Mouse (Mus musculus) ovary, postnatal 14 days (tissue): Measurements from ENCODE around the gene Uvssa.
"Not testable (repeated sequence)": the region's sequence is repeated elsewhere in the genome, so short reads cannot be mapped to it uniquely, and the experiment has no call there.

Source experiments
- DNase-seq: peaks from one replicate; pipeline ENCODE4 v3.0.0; 2022; ENCODE audit warnings: low spot score

Gene Uvssa

GRCm38 (mm10) chr5:33378302-33378854 lies at the start of gene Uvssa:
Gene Uvssa, plus strand, starts transcription at chr5:33378549.
- DNase-seq, result peak; percentile 99

GRCm38 (mm10) chr5:33334381-33335272 lies 43.7 kb upstream of the Uvssa start:
- no peak for DNase-seq

- DNase-seq, result peak; percentile 91
Measured at GRCm38 (mm10) chr5:33335273-33335976, 42.9 kb upstream of the Uvssa start, which contains the start of gene Maea. Gene Maea, plus strand, starts transcription at chr5:33335509.

- peak; percentile 7 for DNase-seq
Measured at GRCm38 (mm10) chr5:33335977-33336360, 42.4 kb upstream of the Uvssa start.

- no peak for DNase-seq
Measured at GRCm38 (mm10) chr5:33337206-33337605, 41.1 kb upstream of the Uvssa start.

GRCm38 (mm10) chr5:33341165-33341564 lies 37.2 kb upstream of the Uvssa start:
- no peak for DNase-seq

- DNase-seq, result not testable (repeated sequence)
Measured at GRCm38 (mm10) chr5:33342248-33342647, 36.1 kb upstream of the Uvssa start.

- DNase-seq, result no peak
Measured at GRCm38 (mm10) chr5:33342821-33343220, 35.5 kb upstream of the Uvssa start.

GRCm38 (mm10) chr5:33343571-33343970 lies 34.8 kb upstream of the Uvssa start:
- no peak for DNase-seq

- no peak for DNase-seq
Measured at GRCm38 (mm10) chr5:33344070-33344469, 34.3 kb upstream of the Uvssa start.

- no peak for DNase-seq
Measured at GRCm38 (mm10) chr5:33347620-33348019, 30.7 kb upstream of the Uvssa start.

- DNase-seq, result no peak
Measured at GRCm38 (mm10) chr5:33349205-33349604, 29.1 kb upstream of the Uvssa start.

GRCm38 (mm10) chr5:33349706-33350105 lies 28.6 kb upstream of the Uvssa start:
- no peak for DNase-seq

- DNase-seq, result no peak
Measured at GRCm38 (mm10) chr5:33351556-33352272, 26.6 kb upstream of the Uvssa start.

- no peak for DNase-seq
Measured at GRCm38 (mm10) chr5:33352273-33352645, 26.1 kb upstream of the Uvssa start.

- no peak for DNase-seq
Measured at GRCm38 (mm10) chr5:33353011-33353410, 25.3 kb upstream of the Uvssa start.

GRCm38 (mm10) chr5:33357494-33357893 lies 20.9 kb upstream of the Uvssa start:
- DNase-seq, result no peak

- no peak for DNase-seq
Measured at GRCm38 (mm10) chr5:33358467-33358866, 19.9 kb upstream of the Uvssa start.

- DNase-seq, result no peak
Measured at GRCm38 (mm10) chr5:33363263-33363662, 15.1 kb upstream of the Uvssa start.

GRCm38 (mm10) chr5:33368651-33369050 lies 9.7 kb upstream of the Uvssa start:
- DNase-seq, result no peak

- no peak for DNase-seq
Measured at GRCm38 (mm10) chr5:33371137-33371536, 7.2 kb upstream of the Uvssa start.

- DNase-seq, result no peak
Measured at GRCm38 (mm10) chr5:33371668-33372067, 6.7 kb upstream of the Uvssa start.
